Mouse (Mus musculus): ENCODE results near the gene Keg1.

Keg1 gene

DNA sequence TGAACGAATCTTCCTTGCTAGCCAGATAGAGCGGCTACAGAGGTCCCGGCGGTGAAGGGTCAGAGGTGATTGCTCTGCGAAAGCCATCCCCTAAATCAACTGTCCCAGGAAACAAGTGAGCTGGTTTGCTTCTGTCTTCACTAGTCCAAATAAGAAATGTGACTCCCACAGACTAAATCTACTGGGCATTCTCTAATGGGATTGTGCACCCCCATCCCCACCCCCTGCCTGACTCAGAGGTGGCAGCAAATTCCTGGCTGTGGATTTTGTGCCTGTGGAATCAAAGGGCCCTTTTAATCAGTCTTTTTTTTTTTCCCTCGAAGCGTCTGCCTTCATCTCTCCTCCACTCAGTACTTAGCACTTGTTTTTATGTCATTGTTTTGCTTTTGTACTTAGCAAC, 69.7 kb downstream of the Keg1 start, which contains the start of gene Cntf:
Gene Cntf, minus strand, starts transcription at position 325 of the 400 bp plus-strand sequence.
- DNase-seq: no peak

Measured in cerebellum, postnatal 25 days (tissue).